Mouse (Mus musculus): Measurements from ENCODE around the gene Kcnh3.

DNA sequence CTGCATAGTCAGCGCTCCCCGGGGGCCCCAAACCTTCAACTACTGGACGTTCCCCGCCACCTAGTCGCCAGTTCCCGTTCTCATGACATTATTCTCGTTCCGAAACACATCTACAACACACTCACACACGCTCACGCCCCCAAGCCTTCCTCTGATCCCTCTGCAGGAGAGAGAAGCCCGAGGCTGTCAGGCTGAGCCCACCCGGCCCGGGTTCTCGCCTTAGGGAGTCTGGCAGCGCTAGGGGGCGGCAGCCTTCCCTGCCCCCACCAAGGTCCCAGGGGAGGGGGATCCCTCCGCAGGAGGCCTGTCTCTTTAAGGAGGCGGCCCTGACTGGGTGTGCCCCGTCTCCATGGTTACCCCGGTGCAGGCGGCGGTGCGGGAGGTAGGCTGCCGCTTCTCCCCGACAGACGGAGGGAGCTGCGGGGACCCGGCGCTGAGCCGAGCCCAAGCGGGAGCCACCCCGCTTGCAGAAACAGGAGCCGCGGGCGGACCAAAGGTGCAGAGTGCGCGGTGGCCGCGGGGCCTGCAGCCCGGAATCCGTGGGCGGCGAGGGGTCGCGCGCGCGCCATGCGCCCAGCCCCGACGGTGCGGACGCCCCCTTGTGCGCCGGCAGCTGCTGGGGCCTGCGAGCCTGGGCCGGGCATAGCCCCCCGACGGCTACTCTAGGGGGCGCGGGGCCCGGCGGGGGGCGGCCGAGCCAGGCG, at the start of gene Kcnh3:
- TF ChIP-seq CTCF (IDR thresholded peaks at IDR 0.05; ENCODE audit: low read depth, low read length) (no peak), POLR2A (IDR thresholded peaks at IDR 0.05; ENCODE audit: borderline replicate concordance, low read depth, low read length) (no peak)
